Mouse (Mus musculus): Measurements from ENCODE around the gene 6030408B16Rik. TPM values are rescaled to one million over a fixed set of nuclear protein-coding genes. Genes with fewer than 3 reads are reported as not detected.

The 6030408B16Rik gene
- polyA plus RNA-seq, 1 experiment from 2014 or later = 23.9 TPM

GRCm38 (mm10) chr15:101253886-101254795, 38.9 kb upstream of the 6030408B16Rik start, which contains the start of gene Nr4a1:
Gene Nr4a1, plus strand, starts transcription at chr15:101254269.
- H3K4me2 ChIP-seq (replicated peaks; ENCODE audit: low read depth, low read length) = peak within 1 kb of the TSS; percentile 95
- peaks cover 4% of the 10 kb centered on the region for H3K4me1 ChIP-seq (ENCODE audit: insufficient read depth, low read length)
- peak; percentile 58 for ATAC-seq (ENCODE audit: low FRiP score, low TSS enrichment)
- no peaks in the 10 kb centered on the region for H3K36me3 ChIP-seq (ENCODE audit: insufficient read depth, low read length)
- peak within 1 kb of the TSS; percentile 83 for H3K9ac ChIP-seq (replicated peaks; ENCODE audit: low read length)
- no peaks in the 10 kb centered on the region for H3K27me3 ChIP-seq (ENCODE audit: insufficient read depth, low read length)
- no peak within 1 kb of the TSS for H3K27ac ChIP-seq (ENCODE audit: low read length)
- H3K9me3 ChIP-seq (ENCODE audit: low read length) = no peaks in the 10 kb centered on the region
- peak within 1 kb of the TSS; percentile 66 for H3K4me3 ChIP-seq (ENCODE audit: low read length)
- 2% methylated on average over 59 of the region's 82 CpGs for WGBS

DNA sequence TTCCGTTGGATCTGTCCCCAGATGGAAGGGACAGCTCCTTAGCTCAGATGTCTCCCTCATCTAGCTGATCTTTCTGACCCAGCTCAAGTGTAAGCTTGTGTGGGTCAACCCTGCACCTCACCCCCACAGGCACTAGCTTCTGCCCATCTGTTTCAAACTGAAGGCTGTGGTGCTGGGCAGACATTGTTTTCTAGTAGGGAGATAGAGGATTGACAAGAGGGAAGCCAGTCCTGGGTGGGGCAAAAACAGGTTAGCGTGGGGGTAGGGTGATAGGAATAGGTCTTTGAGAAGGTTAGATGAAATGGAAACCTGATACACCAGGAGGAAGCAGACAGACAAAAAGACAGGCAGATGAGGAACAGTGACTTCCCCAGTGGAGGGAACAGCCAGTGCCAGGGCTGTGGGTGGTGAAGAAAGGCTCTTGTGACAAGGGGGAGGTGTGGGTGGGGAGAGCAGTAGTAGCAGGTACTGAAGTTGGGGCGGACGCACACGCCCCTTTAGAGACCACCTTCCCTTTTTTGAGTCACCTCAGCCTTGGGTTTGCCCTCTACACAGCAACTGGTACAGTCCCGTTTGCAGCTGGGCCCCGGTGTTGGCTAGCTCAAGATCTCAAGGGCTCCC, 37.1 kb upstream of the 6030408B16Rik start:
- no peak overlapping the region for H3K9ac ChIP-seq (replicated peaks; ENCODE audit: low read length)
- no peak overlapping the region for H3K4me2 ChIP-seq (replicated peaks; ENCODE audit: low read depth, low read length)
- H3K9me3 ChIP-seq (ENCODE audit: low read length) = no peaks in the 10 kb centered on the region
- H3K27me3 ChIP-seq (ENCODE audit: insufficient read depth, low read length) = no peaks in the 10 kb centered on the region
- ATAC-seq (ENCODE audit: low FRiP score, low TSS enrichment) = no peak
- no peak overlapping the region for H3K4me3 ChIP-seq (ENCODE audit: low read length)
- H3K4me1 ChIP-seq (ENCODE audit: insufficient read depth, low read length) = peaks cover 16% of the 10 kb centered on the region
- no peaks in the 10 kb centered on the region for H3K36me3 ChIP-seq (ENCODE audit: insufficient read depth, low read length)
- no peak overlapping the region for H3K27ac ChIP-seq (ENCODE audit: low read length)
- 82% methylated on average over 7 of the region's 7 CpGs for WGBS

GRCm38 (mm10) chr15:101256463-101257206, 36.4 kb upstream of the 6030408B16Rik start:
- no peak overlapping the region for H3K4me3 ChIP-seq (ENCODE audit: low read length)
- peaks cover 23% of the 10 kb centered on the region for H3K4me1 ChIP-seq (ENCODE audit: insufficient read depth, low read length)
- H3K9ac ChIP-seq (replicated peaks; ENCODE audit: low read length) = no peak overlapping the region
- no peak overlapping the region for H3K4me2 ChIP-seq (replicated peaks; ENCODE audit: low read depth, low read length)
- 70% methylated on average over 14 of the region's 14 CpGs for WGBS
- no peaks in the 10 kb centered on the region for H3K36me3 ChIP-seq (ENCODE audit: insufficient read depth, low read length)
- no peak for ATAC-seq (ENCODE audit: low FRiP score, low TSS enrichment)
- H3K9me3 ChIP-seq (ENCODE audit: low read length) = no peaks in the 10 kb centered on the region
- no peak overlapping the region for H3K27ac ChIP-seq (ENCODE audit: low read length)
- H3K27me3 ChIP-seq (ENCODE audit: insufficient read depth, low read length) = no peaks in the 10 kb centered on the region

DNA sequence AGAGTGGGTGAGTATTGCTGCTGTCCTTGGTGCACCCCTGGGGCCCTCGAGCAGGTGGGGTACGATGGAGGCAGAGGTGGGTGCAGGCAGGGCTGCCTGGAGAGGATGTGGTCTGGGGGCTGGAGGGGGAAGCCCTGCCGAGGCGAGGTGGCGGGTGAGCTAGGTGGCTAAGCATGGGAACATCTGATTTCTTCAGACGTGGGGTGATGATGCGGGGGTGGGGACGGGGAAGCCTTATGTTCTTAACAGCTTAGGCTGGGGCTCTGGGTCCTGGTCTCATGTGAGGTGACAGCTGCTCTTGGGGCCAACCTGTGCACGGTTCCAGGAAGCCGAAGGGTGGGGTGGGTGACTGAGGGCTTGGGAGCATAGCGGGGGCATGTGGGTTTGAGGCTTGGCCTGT, 34.6 kb upstream of the 6030408B16Rik start:
- no peak for ATAC-seq (ENCODE audit: low FRiP score, low TSS enrichment)
- 83% methylated on average over 11 of the region's 11 CpGs for WGBS

DNA sequence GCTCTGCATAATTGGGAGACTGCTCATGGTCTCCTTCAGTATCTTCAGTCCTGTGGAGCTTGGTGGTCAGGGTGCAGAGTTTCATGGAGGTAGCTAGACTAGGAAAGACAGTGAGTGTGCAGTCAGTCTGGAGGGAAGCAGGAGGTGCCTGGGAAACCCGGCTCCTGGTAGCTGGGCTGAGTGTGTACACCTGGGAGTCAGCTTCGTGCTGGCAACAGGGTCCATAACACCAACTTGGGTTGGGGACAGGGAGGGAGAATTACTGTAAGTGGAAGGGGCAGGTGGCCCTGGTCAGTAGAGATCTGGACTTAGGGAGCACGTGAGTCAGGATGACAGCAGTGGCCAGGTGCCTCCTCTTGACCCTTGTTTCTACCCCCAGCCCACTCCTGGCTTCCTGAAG, 33.1 kb upstream of the 6030408B16Rik start:
- Histone ChIP-seq H3K27ac (ENCODE audit: low read length) (no peak overlapping the region), H3K9me3 (ENCODE audit: low read length) (no peaks in the 10 kb centered on the region), H3K36me3 (ENCODE audit: insufficient read depth, low read length) (no peaks in the 10 kb centered on the region), H3K27me3 (ENCODE audit: insufficient read depth, low read length) (no peaks in the 10 kb centered on the region), H3K4me1 (ENCODE audit: insufficient read depth, low read length) (peaks cover 18% of the 10 kb centered on the region), H3K9ac (replicated peaks; ENCODE audit: low read length) (no peak overlapping the region), H3K4me2 (replicated peaks; ENCODE audit: low read depth, low read length) (no peak overlapping the region), H3K4me3 (ENCODE audit: low read length) (no peak overlapping the region)
- no peak for ATAC-seq (ENCODE audit: low FRiP score, low TSS enrichment)
- WGBS = 79% methylated on average over 3 of the region's 3 CpGs

More for the DNA sequence above, 34.6 kb upstream of the 6030408B16Rik start:
- H3K9me3 ChIP-seq (ENCODE audit: low read length) = no peaks in the 10 kb centered on the region
- H3K4me1 ChIP-seq (ENCODE audit: insufficient read depth, low read length) = peaks cover 23% of the 10 kb centered on the region
- H3K27me3 ChIP-seq (ENCODE audit: insufficient read depth, low read length) = no peaks in the 10 kb centered on the region
- no peak overlapping the region for H3K9ac ChIP-seq (replicated peaks; ENCODE audit: low read length)
- no peaks in the 10 kb centered on the region for H3K36me3 ChIP-seq (ENCODE audit: insufficient read depth, low read length)
- H3K4me3 ChIP-seq (ENCODE audit: low read length) = no peak overlapping the region
- H3K27ac ChIP-seq (ENCODE audit: low read length) = no peak overlapping the region
- no peak overlapping the region for H3K4me2 ChIP-seq (replicated peaks; ENCODE audit: low read depth, low read length)

DNA sequence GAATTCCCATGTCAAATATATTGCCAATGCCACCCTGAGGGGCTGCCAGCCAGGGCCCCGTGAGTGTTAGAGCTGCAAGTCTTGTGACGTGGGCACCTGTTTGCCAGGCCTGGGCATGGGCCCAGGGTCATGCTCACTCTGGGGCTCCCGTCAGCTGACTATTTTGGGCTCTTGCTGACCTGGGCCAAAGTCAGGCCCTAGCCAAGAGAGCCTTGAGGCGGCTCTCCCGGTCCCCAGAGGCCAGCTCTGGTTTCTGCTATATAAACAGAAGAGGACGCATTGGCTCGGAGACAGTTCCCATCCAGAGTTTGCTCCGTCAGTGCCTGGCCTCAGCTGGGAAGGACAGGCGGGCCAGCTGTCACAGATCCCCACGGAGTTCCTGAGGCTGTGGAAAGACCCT, 32.6 kb upstream of the 6030408B16Rik start:
- peak overlapping the region; percentile 83 for H3K27ac ChIP-seq (ENCODE audit: low read length)
- no peaks in the 10 kb centered on the region for H3K36me3 ChIP-seq (ENCODE audit: insufficient read depth, low read length)
- no peak overlapping the region for H3K9ac ChIP-seq (replicated peaks; ENCODE audit: low read length)
- H3K27me3 ChIP-seq (ENCODE audit: insufficient read depth, low read length) = no peaks in the 10 kb centered on the region
- H3K9me3 ChIP-seq (ENCODE audit: low read length) = no peaks in the 10 kb centered on the region
- no peak overlapping the region for H3K4me3 ChIP-seq (ENCODE audit: low read length)
- no peak overlapping the region for H3K4me2 ChIP-seq (replicated peaks; ENCODE audit: low read depth, low read length)
- 41% methylated on average over 10 of the region's 10 CpGs for WGBS
- no peak for ATAC-seq (ENCODE audit: low FRiP score, low TSS enrichment)
- H3K4me1 ChIP-seq (ENCODE audit: insufficient read depth, low read length) = peaks cover 18% of the 10 kb centered on the region

DNA sequence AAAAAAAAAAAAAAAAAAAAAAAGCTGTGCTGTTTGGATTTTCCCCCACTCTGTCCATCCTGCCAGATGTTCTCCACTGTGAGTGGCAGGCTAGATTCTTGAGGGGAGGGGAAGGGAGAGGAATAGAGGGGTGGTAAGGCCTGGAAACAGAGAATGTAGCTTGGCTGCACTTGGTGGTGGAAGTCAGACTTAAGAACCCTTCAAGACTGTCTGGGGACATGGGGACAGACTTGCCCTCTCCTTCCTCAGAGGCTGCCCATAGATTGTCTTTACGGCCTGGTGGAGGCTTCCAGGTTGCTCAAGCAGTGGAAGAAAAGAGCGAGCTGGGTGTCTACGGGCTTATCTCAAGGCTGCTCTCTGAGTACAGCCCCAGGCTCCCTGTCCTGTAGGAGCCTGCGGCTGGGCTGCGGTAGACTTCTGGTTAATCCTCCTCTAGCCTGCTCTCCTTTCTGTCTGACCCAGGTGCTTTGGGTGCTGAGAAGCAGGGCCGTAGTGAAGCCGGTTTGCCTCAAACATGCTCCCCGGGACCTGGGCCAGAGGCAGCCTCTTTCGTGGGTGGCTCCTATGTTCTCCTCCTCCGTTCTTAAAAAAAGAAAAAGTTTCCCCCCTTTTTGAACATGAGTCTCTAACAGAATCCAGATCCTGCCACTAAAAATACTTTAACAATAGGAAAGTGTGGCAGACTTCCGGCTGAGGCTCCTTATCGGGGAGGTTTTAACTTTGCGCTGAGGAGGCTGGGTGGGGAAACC, 32.0 kb upstream of the 6030408B16Rik start:
- WGBS = 64% methylated on average over 13 of the region's 13 CpGs
- Histone ChIP-seq H3K4me2 (replicated peaks; ENCODE audit: low read depth, low read length) (no peak overlapping the region), H3K4me1 (ENCODE audit: insufficient read depth, low read length) (peaks cover 23% of the 10 kb centered on the region), H3K4me3 (ENCODE audit: low read length) (no peak overlapping the region), H3K27me3 (ENCODE audit: insufficient read depth, low read length) (no peaks in the 10 kb centered on the region), H3K27ac (ENCODE audit: low read length) (peak overlapping the region; percentile 83), H3K36me3 (ENCODE audit: insufficient read depth, low read length) (no peaks in the 10 kb centered on the region), H3K9ac (replicated peaks; ENCODE audit: low read length) (peak overlapping the region; percentile 42; the same call in 1 of the 2 replicates), H3K9me3 (ENCODE audit: low read length) (no peaks in the 10 kb centered on the region)
- no peak for ATAC-seq (ENCODE audit: low FRiP score, low TSS enrichment)

- Histone ChIP-seq H3K9ac (replicated peaks; ENCODE audit: low read length) (no peak overlapping the region), H3K4me2 (replicated peaks; ENCODE audit: low read depth, low read length) (no peak overlapping the region), H3K4me1 (ENCODE audit: insufficient read depth, low read length) (peaks cover 27% of the 10 kb centered on the region), H3K36me3 (ENCODE audit: insufficient read depth, low read length) (no peaks in the 10 kb centered on the region), H3K27ac (ENCODE audit: low read length) (peak overlapping the region; percentile 22), H3K9me3 (ENCODE audit: low read length) (no peaks in the 10 kb centered on the region), H3K27me3 (ENCODE audit: insufficient read depth, low read length) (no peaks in the 10 kb centered on the region), H3K4me3 (ENCODE audit: low read length) (no peak overlapping the region)
- no peak for ATAC-seq (ENCODE audit: low FRiP score, low TSS enrichment)
- WGBS = 68% methylated on average over 5 of the region's 5 CpGs
Observed at GRCm38 (mm10) chr15:101262502-101262901, 30.5 kb upstream of the 6030408B16Rik start.

Measured in kidney, embryonic 16.5 days (tissue).